Mouse (Mus musculus): ENCODE results near the gene Spint1.

GRCm38 (mm10) chr2:119198049-119198448, 39.1 kb upstream of the Spint1 start:
- TF ChIP-seq CTCF (conservative IDR thresholded peaks at IDR 0.05; ENCODE audit: insufficient read depth, insufficient read length, low read depth, low read length) (no peak), POLR2A (IDR thresholded peaks at IDR 0.05; ENCODE audit: low read depth, low read length) (no peak)
